Comparison of ENCODE assay signal across 8 mouse cellular contexts in the genomic region with DNA sequence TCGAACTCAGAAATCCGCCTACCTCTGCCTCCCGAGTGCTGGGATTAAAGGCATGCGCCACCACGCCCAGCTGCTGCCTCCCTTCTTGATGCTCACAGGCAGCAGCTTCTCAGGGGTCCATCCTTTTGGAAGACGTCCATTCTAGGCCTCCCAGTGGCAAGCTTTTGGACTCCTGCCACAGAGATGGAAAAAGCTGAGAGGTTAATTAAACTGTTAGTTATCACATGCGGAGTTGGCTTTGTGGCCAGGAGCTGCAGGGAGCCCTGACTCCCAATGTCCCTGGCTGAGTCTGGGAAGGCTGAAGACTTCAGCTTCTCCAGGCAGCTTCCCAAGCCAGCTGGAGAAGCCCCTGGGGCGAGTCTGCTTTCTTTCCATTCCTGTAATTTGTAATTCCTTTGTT. TPM values are rescaled to one million over a fixed set of nuclear protein-coding genes. Genes with fewer than 3 reads are reported as not detected.
DNase-seq lines count a peak whose midpoint lies in the region; ATAC-seq and TF ChIP-seq lines count a peak whose summit lies in the region.

No protein-coding gene starts in this region.

- no peak for ATAC-seq in midbrain, embryonic 14.5 days (ENCODE audit: low FRiP score, low TSS enrichment)
- no peak for ATAC-seq in hindbrain, postnatal 0 days
- no peak for ATAC-seq in stomach, embryonic 15.5 days (ENCODE audit: insufficient read depth, low FRiP score, low read depth)

- peak; percentile 54 for DNase-seq in gastrocnemius, adult 2 months
- DNase-seq in gastrocnemius, adult 18-20 months (ENCODE audit: low spot score): no peak
- DNase-seq in midbrain, embryonic 14.5 days: peak; percentile 73
- DNase-seq in midbrain, embryonic 10.5 days (ENCODE audit: low spot score): no peak
- DNase-seq in hindbrain, postnatal 0 days (ENCODE audit: low spot score): peak; percentile 81
- DNase-seq in right cerebral cortex, postnatal 4 days: no peak
- no peak for DNase-seq in adrenal gland, adult 8-10 months

- no peaks in the 10 kb centered on the region for H3K9me3 ChIP-seq in midbrain, embryonic 14.5 days (ENCODE audit: control insufficient read depth, low read length)
- H3K9me3 ChIP-seq in midbrain, embryonic 10.5 days (replicated peaks): no peaks in the 10 kb centered on the region
- no peaks in the 10 kb centered on the region for H3K9me3 ChIP-seq in hindbrain, postnatal 0 days (ENCODE audit: low read length)
- no peaks in the 10 kb centered on the region for H3K9me3 ChIP-seq in stomach, embryonic 15.5 days

- H3K36me3 ChIP-seq in midbrain, embryonic 14.5 days (ENCODE audit: control insufficient read depth, insufficient read depth, low read length): no peaks in the 10 kb centered on the region
- no peaks in the 10 kb centered on the region for H3K36me3 ChIP-seq in midbrain, embryonic 10.5 days
- H3K36me3 ChIP-seq in hindbrain, postnatal 0 days (ENCODE audit: insufficient read depth, low read length): no peaks in the 10 kb centered on the region
- no peaks in the 10 kb centered on the region for H3K36me3 ChIP-seq in stomach, embryonic 15.5 days

- intact Hi-C loops in gastrocnemius, adult 2 months (cut with DNase I): no loop called here

- no peak overlapping the region for H3K4me2 ChIP-seq in midbrain, embryonic 14.5 days (ENCODE audit: low read length)
- no peak overlapping the region for H3K4me2 ChIP-seq in hindbrain, postnatal 0 days (ENCODE audit: low read depth, low read length)
- no peak overlapping the region for H3K4me2 ChIP-seq in stomach, embryonic 15.5 days

- H3K4me3 ChIP-seq in gastrocnemius, adult 2 months: no peak overlapping the region
- no peak overlapping the region for H3K4me3 ChIP-seq in midbrain, embryonic 14.5 days (replicated peaks; ENCODE audit: low read depth, low read length)
- H3K4me3 ChIP-seq in midbrain, embryonic 10.5 days: no peak overlapping the region
- no peak overlapping the region for H3K4me3 ChIP-seq in hindbrain, postnatal 0 days (ENCODE audit: low read length)
- H3K4me3 ChIP-seq in stomach, embryonic 15.5 days (replicated peaks): no peak overlapping the region

- H3K27me3 ChIP-seq in midbrain, embryonic 14.5 days (ENCODE audit: control insufficient read depth, insufficient read depth, low read length): no peaks in the 10 kb centered on the region
- H3K27me3 ChIP-seq in midbrain, embryonic 10.5 days (ENCODE audit: low read depth, poor library complexity, severe bottlenecking): no peaks in the 10 kb centered on the region
- no peaks in the 10 kb centered on the region for H3K27me3 ChIP-seq in hindbrain, postnatal 0 days (ENCODE audit: insufficient read depth, low read length)
- H3K27me3 ChIP-seq in stomach, embryonic 15.5 days (replicated peaks): no peaks in the 10 kb centered on the region

- no peak for TF ChIP-seq CTCF in gastrocnemius, adult 2 months (IDR thresholded peaks at IDR 0.05)
- TF ChIP-seq CTCF in hindbrain, postnatal 0 days (IDR thresholded peaks at IDR 0.05; ENCODE audit: low read depth): no peak

- peaks cover 4% of the 10 kb centered on the region; the same call in 1 of the 2 replicates for H3K4me1 ChIP-seq in midbrain, embryonic 14.5 days (ENCODE audit: control insufficient read depth, insufficient read depth, low read length)
- H3K4me1 ChIP-seq in midbrain, embryonic 10.5 days: peaks cover 28% of the 10 kb centered on the region
- H3K4me1 ChIP-seq in hindbrain, postnatal 0 days (ENCODE audit: insufficient read depth, low read length): 0 out of 2 replicates have a peak, but pooled peaks cover 3% of the 10 kb centered on the region
- no peaks in the 10 kb centered on the region for H3K4me1 ChIP-seq in stomach, embryonic 15.5 days

- H3K9ac ChIP-seq in midbrain, embryonic 14.5 days (replicated peaks; ENCODE audit: low read length): no peak overlapping the region
- no peak overlapping the region for H3K9ac ChIP-seq in hindbrain, postnatal 0 days (replicated peaks; ENCODE audit: low read length)
- no peak overlapping the region for H3K9ac ChIP-seq in stomach, embryonic 15.5 days

- WGBS in midbrain, embryonic 14.5 days: 22% methylated on average over 8 of the region's 8 CpGs
- WGBS in midbrain, embryonic 10.5 days: 24% methylated on average over 8 of the region's 8 CpGs
- WGBS in hindbrain, postnatal 0 days: 33% methylated on average over 8 of the region's 8 CpGs
- whole genome bisulfite sequencing in stomach, embryonic 15.5 days: 44% methylated on average over 8 of the region's 8 CpGs

- peak overlapping the region; percentile 40 for H3K27ac ChIP-seq in gastrocnemius, adult 2 months
- peak overlapping the region; percentile 4 for H3K27ac ChIP-seq in midbrain, embryonic 14.5 days (replicated peaks; ENCODE audit: low read depth, low read length)
- H3K27ac ChIP-seq in midbrain, embryonic 10.5 days (replicated peaks): no peak overlapping the region
- H3K27ac ChIP-seq in hindbrain, postnatal 0 days: no peak overlapping the region
- H3K27ac ChIP-seq in stomach, embryonic 15.5 days: 0 out of 2 replicates have a peak overlapping the region, but pooled peaks have one; percentile 45

RNA-seq across cellular contexts. Expression of gene Sik1, which starts 49.6 kb away (rescaled TPM):
- 10 to 100 TPM; 13.4 to 58.6 TPM for total RNA-seq in gastrocnemius, adult 2 months (2021)
- total RNA-seq in gastrocnemius, adult 18-20 months (2021): 10 to 100 TPM; 23.5 to 27.8 TPM
- 15.3 and 19.3 TPM in 2 replicates for polyA plus RNA-seq in midbrain, embryonic 14.5 days (2014; fragmentation: Nextera tagmentation; extraction: Ambion mirVana)
- 9.2 TPM in 2 replicates for polyA plus RNA-seq in midbrain, embryonic 10.5 days (2016; fragmentation: Nextera tagmentation; extraction: Ambion mirVana)
- total RNA-seq in hindbrain, postnatal 0 days (2014; rRNA removed): 39.6 and 41.6 TPM in 2 replicates
- polyA plus RNA-seq in hindbrain, postnatal 0 days (2015; fragmentation: Nextera tagmentation; extraction: Ambion mirVana): 14.4 and 18.1 TPM in 2 replicates
- 19.6 and 21.8 TPM in 2 replicates for polyA plus RNA-seq in stomach, embryonic 15.5 days (2015; fragmentation: Nextera tagmentation; extraction: Ambion mirVana)
- total RNA-seq in adrenal gland, adult 8-10 months (2022): 100 to 1,000 TPM in 1 of 4 experiments, 10 to 100 TPM in 2, 1 to 10 TPM in 1; 8.6 to 127 (median 15.7) TPM

Comparison
In these comparisons a context has a peak if more than half of its experiments do, and no peak if none do; other contexts are left out.
1. DNase-seq: peak in gastrocnemius, adult 2 months (single experiment), midbrain, embryonic 14.5 days (single experiment) and hindbrain, postnatal 0 days (single experiment); none in gastrocnemius, adult 18-20 months (single experiment), midbrain, embryonic 10.5 days (single experiment), right cerebral cortex, postnatal 4 days (single experiment) and adrenal gland, adult 8-10 months (single experiment).
2. H3K27ac ChIP-seq: peak in gastrocnemius, adult 2 months (single experiment), midbrain, embryonic 14.5 days (single experiment) and stomach, embryonic 15.5 days (single experiment); none in midbrain, embryonic 10.5 days (single experiment) and hindbrain, postnatal 0 days (single experiment).